Mouse (Mus musculus): Measurements from ENCODE around the gene Fam166b. TPM values are rescaled to one million over a fixed set of nuclear protein-coding genes. Genes with fewer than 3 reads are reported as not detected.

Gene Fam166b
- total RNA-seq, 2 experiments from 2014 or later, result not detected

DNA sequence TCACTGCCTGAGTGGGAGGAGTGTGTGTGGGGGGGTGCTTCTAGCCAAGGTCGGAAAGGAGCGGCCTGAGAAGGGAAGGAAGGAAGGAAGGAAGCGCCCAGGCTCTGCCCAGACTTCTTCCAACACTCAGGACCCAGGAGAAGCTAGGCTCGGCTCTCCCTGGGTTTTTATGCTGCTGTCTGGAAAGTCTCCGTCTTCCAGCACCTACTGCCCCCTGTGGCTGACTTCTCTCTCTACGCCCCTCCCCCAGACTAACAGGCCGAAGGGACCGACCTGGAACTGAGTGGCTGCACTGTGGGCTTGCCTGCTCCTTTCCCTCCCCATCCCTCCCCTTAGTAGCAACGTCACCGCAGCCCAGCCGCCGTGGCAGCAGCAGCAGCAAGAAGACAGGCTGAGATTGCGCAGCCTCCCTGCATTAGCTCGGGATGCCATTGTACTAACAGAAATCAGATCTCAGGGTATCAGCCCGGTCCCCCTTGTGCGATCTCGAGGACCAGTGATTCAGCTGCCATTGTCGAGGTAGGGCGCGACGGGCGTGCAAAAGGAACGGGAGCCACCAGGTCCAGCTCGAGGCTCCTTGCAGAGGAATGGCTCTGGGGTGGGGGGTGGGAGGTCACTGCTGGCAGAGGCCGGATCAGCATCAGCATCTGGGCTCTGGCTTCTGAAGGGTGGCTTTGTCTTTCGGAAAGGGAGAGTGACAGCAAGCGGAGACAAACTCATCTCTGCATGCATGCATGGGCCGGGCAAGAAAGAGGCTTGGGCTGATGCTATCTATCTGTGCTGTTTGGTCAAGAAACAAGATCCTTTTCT, 22.6 kb downstream of the Fam166b start:
- peak; percentile 76 for ATAC-seq (replicated peaks; ENCODE audit: poor library complexity)

- no peak for ATAC-seq (replicated peaks; ENCODE audit: poor library complexity)
Observed at GRCm38 (mm10) chr4:43404697-43405096, 24.2 kb downstream of the Fam166b start.

GRCm38 (mm10) chr4:43402212-43402611, 26.7 kb downstream of the Fam166b start:
- no peak for ATAC-seq (replicated peaks; ENCODE audit: poor library complexity)

DNA sequence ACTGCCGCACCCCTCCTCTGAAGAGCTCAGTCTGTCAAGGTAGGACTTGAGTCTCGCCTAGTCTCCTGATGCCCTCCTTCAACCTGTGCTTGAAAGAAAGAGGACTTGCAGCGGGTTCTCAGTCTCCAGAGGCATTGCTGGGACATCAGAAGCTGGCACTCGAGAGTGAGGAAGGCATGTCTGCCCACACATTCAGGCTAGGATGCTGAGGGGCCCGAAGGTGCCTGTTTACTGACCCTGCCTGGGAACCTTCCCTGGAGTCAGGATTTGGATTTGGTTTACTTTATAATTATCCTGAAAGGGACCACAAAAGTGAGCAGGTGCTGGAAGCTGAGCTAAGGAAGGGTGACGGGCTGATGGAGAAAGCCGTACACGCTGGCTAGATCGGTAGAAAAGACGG, 27.4 kb downstream of the Fam166b start:
- no peak for ATAC-seq (replicated peaks; ENCODE audit: poor library complexity)

DNA sequence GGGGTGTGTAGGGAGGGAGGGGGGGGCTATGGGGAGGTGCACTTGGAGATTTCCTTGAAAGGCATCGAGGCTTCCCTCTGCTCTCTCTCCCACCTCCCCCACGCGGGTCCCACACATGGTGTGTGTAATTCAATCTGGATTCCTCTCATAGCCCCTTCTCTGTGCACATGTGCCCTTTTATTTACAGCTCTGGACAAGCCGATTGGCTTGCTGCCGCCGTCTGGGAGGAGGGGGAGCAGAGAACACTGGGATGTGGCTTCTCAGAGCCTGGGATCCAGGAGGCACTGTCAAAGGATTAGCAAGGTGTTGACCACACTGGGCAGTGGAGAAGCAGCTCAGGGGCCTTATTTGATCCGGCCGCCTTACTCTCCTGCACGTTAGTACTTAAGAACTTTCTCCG, 28.0 kb downstream of the Fam166b start:
- ATAC-seq (replicated peaks; ENCODE audit: poor library complexity), result no peak

DNA sequence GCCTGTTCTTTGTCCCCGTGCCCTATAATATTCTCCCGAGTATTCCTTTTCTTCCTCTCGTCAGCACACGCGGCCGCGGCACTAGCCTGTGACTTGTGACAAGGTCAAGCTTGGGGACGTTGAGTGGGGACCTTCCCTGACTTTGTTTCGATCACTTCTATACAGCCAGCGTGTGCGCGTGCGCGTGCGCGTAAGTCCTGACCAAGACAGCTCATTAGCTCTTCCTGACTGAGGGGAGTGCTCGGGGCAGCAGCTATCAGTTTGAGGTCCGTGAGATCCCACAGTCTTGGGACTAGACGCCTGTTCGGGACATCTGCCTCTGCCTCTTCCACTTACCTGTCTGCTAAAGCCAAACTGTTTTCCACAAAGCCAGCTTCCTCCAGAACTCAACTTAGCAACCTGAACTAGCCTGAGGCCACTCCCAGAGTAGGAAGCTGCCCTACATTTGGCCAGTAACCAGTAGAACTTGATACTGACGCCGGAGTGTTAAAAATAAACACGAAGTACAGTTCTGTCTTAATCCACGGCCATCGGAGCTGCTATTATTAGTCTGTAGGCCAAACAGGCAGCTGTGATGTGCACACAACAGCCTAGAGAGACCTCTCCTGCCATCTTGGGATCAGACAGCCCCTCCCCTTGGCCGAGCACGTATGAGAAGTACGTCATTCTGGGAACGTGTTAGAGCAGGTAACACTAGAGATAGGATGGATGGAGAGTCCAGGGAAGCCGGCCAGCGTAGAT, 29.4 kb downstream of the Fam166b start:
- no peak for ATAC-seq (replicated peaks; ENCODE audit: poor library complexity)

DNA sequence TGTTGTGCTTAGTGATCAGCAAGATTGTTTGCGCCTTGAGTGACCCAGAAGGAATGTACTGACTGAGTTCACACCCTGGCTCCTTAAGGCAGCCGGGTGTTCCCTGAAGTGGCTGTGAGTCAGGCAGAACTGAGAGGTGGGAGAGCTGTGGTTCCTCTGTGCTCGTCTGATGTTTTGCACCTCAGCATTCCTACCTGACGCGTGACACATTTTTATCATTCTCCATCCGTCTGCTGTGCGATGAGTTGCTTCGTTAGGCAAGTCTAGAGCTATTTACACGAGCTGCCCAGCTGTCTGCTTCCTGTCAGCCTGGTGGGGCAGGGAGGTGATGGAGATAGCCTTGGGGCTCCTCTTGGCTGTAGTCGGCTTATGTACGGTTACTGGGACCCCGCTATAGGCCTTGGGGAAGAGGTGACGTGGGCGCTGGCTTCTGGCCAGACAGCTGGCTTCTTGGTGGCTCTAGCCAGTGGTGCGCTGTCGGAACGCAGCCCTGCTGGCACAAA, 30.1 kb downstream of the Fam166b start:
- no peak for ATAC-seq (replicated peaks; ENCODE audit: poor library complexity)

GRCm38 (mm10) chr4:43398014-43398413, 30.9 kb downstream of the Fam166b start:
- no peak for ATAC-seq (replicated peaks; ENCODE audit: poor library complexity)

DNA sequence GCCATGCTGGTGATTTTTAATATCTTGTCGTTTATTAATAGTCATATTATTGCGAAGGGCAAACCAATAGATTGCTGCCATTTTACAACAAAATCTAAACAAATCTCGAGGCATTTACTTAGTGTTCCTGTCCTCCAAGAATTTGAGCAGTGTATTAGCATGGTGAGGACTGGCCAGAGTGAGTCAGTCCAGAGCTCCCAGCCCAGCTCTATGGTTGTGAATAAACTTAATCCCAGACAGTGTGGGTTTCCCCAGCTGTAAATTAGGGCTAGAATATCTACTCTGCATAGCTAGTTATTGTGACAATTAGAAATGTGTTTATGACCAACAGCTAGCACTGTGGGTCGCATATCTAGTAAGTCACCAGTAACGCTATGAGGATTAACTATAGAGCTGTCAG, 32.6 kb downstream of the Fam166b start:
- ATAC-seq (replicated peaks; ENCODE audit: poor library complexity), result no peak

GRCm38 (mm10) chr4:43395836-43396235, 33.1 kb downstream of the Fam166b start:
- ATAC-seq (replicated peaks; ENCODE audit: poor library complexity), result no peak

GRCm38 (mm10) chr4:43395147-43395546, 33.8 kb downstream of the Fam166b start:
- peak; percentile 55; the same call in 1 of the 2 replicates for ATAC-seq (replicated peaks; ENCODE audit: poor library complexity)

GRCm38 (mm10) chr4:43394345-43394891, 34.5 kb downstream of the Fam166b start:
- no peak for ATAC-seq (replicated peaks; ENCODE audit: poor library complexity)

GRCm38 (mm10) chr4:43391521-43392050, 37.3 kb downstream of the Fam166b start:
- ATAC-seq (replicated peaks; ENCODE audit: poor library complexity), result no peak

- ATAC-seq (replicated peaks; ENCODE audit: poor library complexity), result no peak
Observed at GRCm38 (mm10) chr4:43389845-43390440, 39.0 kb downstream of the Fam166b start.

DNA sequence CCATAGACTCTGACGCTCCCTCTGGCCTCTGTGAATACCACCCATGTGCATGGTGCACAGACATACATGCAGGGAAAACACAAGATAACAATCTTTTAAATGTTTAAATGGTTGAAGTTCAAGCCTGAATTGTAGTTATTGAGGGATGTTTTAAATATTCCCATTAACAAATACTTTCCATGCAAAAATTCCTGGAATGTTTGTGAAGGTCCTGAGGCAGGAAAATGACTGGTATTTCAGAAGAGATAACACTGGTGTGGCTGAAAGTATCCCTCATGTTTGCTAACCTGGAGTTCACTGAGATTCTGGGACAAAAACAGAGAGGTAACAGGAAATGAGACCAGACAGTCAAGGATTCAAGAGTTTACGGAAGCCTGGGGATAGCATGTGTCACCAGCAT, 39.5 kb downstream of the Fam166b start:
- no peak for ATAC-seq (replicated peaks; ENCODE audit: poor library complexity)

GRCm38 (mm10) chr4:43386932-43387331, 42.0 kb downstream of the Fam166b start:
- no peak for ATAC-seq (replicated peaks; ENCODE audit: poor library complexity)

GRCm38 (mm10) chr4:43384541-43384940, 44.4 kb downstream of the Fam166b start:
- ATAC-seq (replicated peaks; ENCODE audit: poor library complexity), result no peak

- ATAC-seq (replicated peaks; ENCODE audit: poor library complexity), result no peak
Observed at GRCm38 (mm10) chr4:43384083-43384460, 44.9 kb downstream of the Fam166b start.

DNA sequence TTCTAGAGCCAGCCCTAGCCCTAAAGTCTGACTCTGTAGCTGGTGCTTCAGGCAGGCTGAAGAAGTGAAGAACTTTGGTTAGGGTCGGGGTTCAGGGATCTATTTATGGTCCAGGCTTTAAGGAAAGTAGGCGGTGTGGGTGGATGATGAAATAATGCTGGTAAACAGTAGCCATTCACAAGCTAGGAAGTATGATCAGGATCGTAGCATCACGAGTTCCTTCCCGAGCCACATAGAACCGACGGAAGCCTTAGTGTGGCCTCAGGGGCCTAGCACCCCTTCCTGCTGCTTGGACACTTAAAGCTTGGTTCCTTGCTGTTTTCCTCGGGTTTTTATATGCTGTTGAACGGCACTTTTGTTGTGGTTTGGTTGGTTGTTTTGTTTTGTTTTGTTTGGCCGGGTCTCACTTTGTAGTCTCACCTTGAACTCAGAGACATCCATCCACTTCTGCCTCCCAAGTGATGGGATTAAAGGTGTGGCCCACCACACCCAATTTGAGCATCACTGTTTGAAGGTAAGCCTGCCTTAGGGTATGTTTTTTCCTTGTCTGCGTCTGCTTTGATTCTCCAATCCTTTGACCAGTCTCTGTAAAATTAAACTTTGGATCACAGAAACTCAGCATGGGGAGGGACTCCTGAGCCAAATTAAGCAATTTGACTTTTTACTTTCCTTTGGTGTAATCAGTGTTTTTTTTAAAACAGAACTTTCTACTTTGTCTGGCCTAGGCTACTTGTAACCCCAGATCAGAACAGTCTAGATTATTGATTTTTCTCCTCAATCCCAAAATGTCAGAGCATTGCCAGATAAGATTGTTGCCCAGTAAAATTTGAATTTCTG, 45.5 kb downstream of the Fam166b start:
- no peak for ATAC-seq (replicated peaks; ENCODE audit: poor library complexity)
